Mouse (Mus musculus) limb, embryonic 12.5 days (tissue): ENCODE measurements around the gene Gtf2a1l. TPM values are rescaled to one million over a fixed set of nuclear protein-coding genes. Genes with fewer than 3 reads are reported as not detected.
A peak's percentile ranks its signal among the peaks of the same experiment; 100 is the strongest.

Experiments
- ATAC-seq: fragments of 200-750 bp; cut with Nextera tagmentation; 2 replicates; pipeline ENCODE4 v1.8.0; 2017; ENCODE audit warnings: low read depth, moderate TSS enrichment; ENCODE audit not compliant: insufficient number of reproducible peaks, insufficient read depth, low FRiP score, low TSS enrichment
- H3K27ac ChIP-seq: fragments of 300-500 bp; sonication (generic); 2 replicates; pipeline ENCODE4 v1.5.1; 2016; ENCODE audit warnings: mild to moderate bottlenecking, moderate library complexity
- H3K27me3 ChIP-seq: fragments of 300-500 bp; sonication (generic); 2 replicates; pipeline ENCODE4 v1.6.1; 2016; ENCODE audit warnings: mild to moderate bottlenecking, moderate library complexity
- H3K36me3 ChIP-seq: fragments of 300-500 bp; sonication (generic); 2 replicates; pipeline ENCODE4 v1.6.1; 2016; ENCODE audit warnings: mild to moderate bottlenecking, moderate library complexity
- H3K4me1 ChIP-seq: fragments of 300-500 bp; sonication (generic); replicated peaks from 2 replicates; pipeline ENCODE4 v1.6.1; 2016
- H3K4me2 ChIP-seq: fragments of 300-500 bp; sonication (generic); 2 replicates; pipeline ENCODE4 v1.6.1; 2016; ENCODE audit warnings: mild to moderate bottlenecking, moderate library complexity
- H3K4me3 ChIP-seq: fragments of 300-500 bp; sonication (generic); replicated peaks from 2 replicates; pipeline ENCODE4 v1.5.1; 2016; ENCODE audit warnings: mild to moderate bottlenecking
- H3K9ac ChIP-seq: fragments of 300-500 bp; sonication (generic); replicated peaks from 2 replicates; pipeline ENCODE4 v1.6.1; 2016; ENCODE audit warnings: mild to moderate bottlenecking, moderate library complexity
- H3K9me3 ChIP-seq: fragments of 300-500 bp; sonication (generic); 2 replicates; pipeline ENCODE4 v1.6.1; 2016; ENCODE audit warnings: mild to moderate bottlenecking, moderate library complexity
- WGBS: fragments of 180-500 bp; shearing (Covaris S2); methylation state at CpG from one replicate; pipeline ENCODE4 v1.1.7; 2016; 5-methylcytosine and 5-hydroxymethylcytosine counted together
- polyA plus RNA-seq: library from polyadenylated mRNA; unstranded; fragments of >200 nt; fragmentation: Nextera tagmentation; extraction: Ambion mirVana; gene quantifications from 2 replicates; pipeline ENCODE4 v1.2.1, GENCODE M21; 2016

Gtf2a1l gene
- 0.49 TPM in 1 of 2 replicates, not detected in the other for polyA plus RNA-seq

GRCm38 (mm10) chr17:88668452-88668851, at the start of gene Gtf2a1l:
Gtf2a1l (plus strand) TSS chr17:88668660.
- Histone ChIP-seq H3K9me3 (no peaks in the 10 kb centered on the region), H3K27ac (no peak within 1 kb of the TSS), H3K4me2 (peak within 1 kb of the TSS; percentile 44), H3K9ac (no peak within 1 kb of the TSS), H3K36me3 (no peaks in the 10 kb centered on the region), H3K4me1 (peaks cover 23% of the 10 kb centered on the region), H3K4me3 (0 out of 2 replicates have a peak within 1 kb of the TSS, but pooled peaks have one; percentile 6), H3K27me3 (0 out of 2 replicates have a peak, but pooled peaks cover 6% of the 10 kb centered on the region)
- ATAC-seq, result peak; percentile 20; the same call in 1 of the 2 replicates
- WGBS, result 32% methylated on average over 21 of the region's 21 CpGs

GRCm38 (mm10) chr17:88620935-88621334, 47.5 kb upstream of the Gtf2a1l start:
- Histone ChIP-seq H3K27ac (peak overlapping the region; percentile 59), H3K36me3 (peaks cover 29% of the 10 kb centered on the region; the same call in 1 of the 2 replicates), H3K9me3 (0 out of 2 replicates have a peak, but pooled peaks cover 7% of the 10 kb centered on the region), H3K27me3 (no peaks in the 10 kb centered on the region), H3K4me1 (peaks cover 18% of the 10 kb centered on the region), H3K4me3 (no peak overlapping the region), H3K4me2 (no peak overlapping the region), H3K9ac (no peak overlapping the region)
- 66% methylated on average over 4 of the region's 4 CpGs for WGBS
- no peak for ATAC-seq

- 79% methylated on average over 3 of the region's 3 CpGs for WGBS
- ATAC-seq, result no peak
- Histone ChIP-seq H3K27ac (peak overlapping the region; percentile 59; the same call in 1 of the 2 replicates), H3K9ac (no peak overlapping the region), H3K4me2 (no peak overlapping the region), H3K4me1 (peaks cover 22% of the 10 kb centered on the region), H3K4me3 (no peak overlapping the region), H3K36me3 (peaks cover 29% of the 10 kb centered on the region; the same call in 1 of the 2 replicates), H3K9me3 (0 out of 2 replicates have a peak, but pooled peaks cover 7% of the 10 kb centered on the region), H3K27me3 (no peaks in the 10 kb centered on the region)
Measured at GRCm38 (mm10) chr17:88621374-88621773, 47.1 kb upstream of the Gtf2a1l start.

- Histone ChIP-seq H3K9ac (no peak overlapping the region), H3K27me3 (no peaks in the 10 kb centered on the region), H3K4me2 (no peak overlapping the region), H3K36me3 (peaks cover 29% of the 10 kb centered on the region; the same call in 1 of the 2 replicates), H3K4me1 (peaks cover 26% of the 10 kb centered on the region), H3K27ac (no peak overlapping the region), H3K9me3 (0 out of 2 replicates have a peak, but pooled peaks cover 7% of the 10 kb centered on the region), H3K4me3 (no peak overlapping the region)
- 85% methylated on average over 1 of the region's 1 CpGs for WGBS
- no peak for ATAC-seq
Measured at GRCm38 (mm10) chr17:88622711-88623110, 45.7 kb upstream of the Gtf2a1l start.

- WGBS, result 86% methylated on average over 4 of the region's 4 CpGs
- ATAC-seq, result no peak
Measured at GRCm38 (mm10) chr17:88624386-88624785, 44.1 kb upstream of the Gtf2a1l start.

DNA sequence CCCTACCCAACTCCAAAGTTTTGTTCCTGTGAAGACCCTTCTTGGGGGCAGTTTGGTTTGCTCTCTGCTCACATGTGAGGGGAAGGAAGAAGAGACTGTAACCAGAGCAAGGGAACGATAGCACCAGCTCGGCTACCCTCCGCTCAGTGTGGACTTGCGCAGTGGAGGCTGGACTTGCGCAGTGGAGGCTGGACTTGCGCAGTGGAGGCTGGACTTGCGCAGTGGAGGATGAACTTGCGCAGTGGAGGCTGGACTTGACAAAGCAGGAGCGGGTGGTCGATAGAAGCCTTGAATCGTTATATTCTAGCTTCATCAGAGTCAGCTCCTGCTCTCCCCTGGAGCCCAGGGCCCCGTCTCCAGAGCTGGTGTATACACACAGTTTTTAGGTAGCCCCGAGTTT, 43.1 kb upstream of the Gtf2a1l start:
- Histone ChIP-seq H3K27me3 (no peaks in the 10 kb centered on the region), H3K4me2 (no peak overlapping the region), H3K9me3 (0 out of 2 replicates have a peak, but pooled peaks cover 7% of the 10 kb centered on the region), H3K9ac (no peak overlapping the region), H3K27ac (peak overlapping the region; percentile 86), H3K36me3 (peaks cover 29% of the 10 kb centered on the region; the same call in 1 of the 2 replicates), H3K4me1 (peaks cover 50% of the 10 kb centered on the region), H3K4me3 (no peak overlapping the region)
- no peak for ATAC-seq
- WGBS, result 88% methylated on average over 13 of the region's 13 CpGs

More at GRCm38 (mm10) chr17:88624386-88624785, 44.1 kb upstream of the Gtf2a1l start:
- Histone ChIP-seq H3K4me1 (peaks cover 41% of the 10 kb centered on the region), H3K27ac (no peak overlapping the region), H3K27me3 (no peaks in the 10 kb centered on the region), H3K4me3 (no peak overlapping the region), H3K9me3 (0 out of 2 replicates have a peak, but pooled peaks cover 7% of the 10 kb centered on the region), H3K4me2 (no peak overlapping the region), H3K36me3 (peaks cover 29% of the 10 kb centered on the region; the same call in 1 of the 2 replicates), H3K9ac (no peak overlapping the region)

GRCm38 (mm10) chr17:88625931-88626330, 42.5 kb upstream of the Gtf2a1l start:
- peak; percentile 26; the same call in 1 of the 2 replicates for ATAC-seq
- Histone ChIP-seq H3K4me3 (no peak overlapping the region), H3K36me3 (peaks cover 29% of the 10 kb centered on the region; the same call in 1 of the 2 replicates), H3K4me2 (0 out of 2 replicates have a peak overlapping the region, but pooled peaks have one; percentile 23), H3K4me1 (peaks cover 55% of the 10 kb centered on the region), H3K27me3 (no peaks in the 10 kb centered on the region), H3K9me3 (0 out of 2 replicates have a peak, but pooled peaks cover 7% of the 10 kb centered on the region), H3K27ac (peak overlapping the region; percentile 86), H3K9ac (no peak overlapping the region)
- 60% methylated on average over 7 of the region's 7 CpGs for WGBS

DNA sequence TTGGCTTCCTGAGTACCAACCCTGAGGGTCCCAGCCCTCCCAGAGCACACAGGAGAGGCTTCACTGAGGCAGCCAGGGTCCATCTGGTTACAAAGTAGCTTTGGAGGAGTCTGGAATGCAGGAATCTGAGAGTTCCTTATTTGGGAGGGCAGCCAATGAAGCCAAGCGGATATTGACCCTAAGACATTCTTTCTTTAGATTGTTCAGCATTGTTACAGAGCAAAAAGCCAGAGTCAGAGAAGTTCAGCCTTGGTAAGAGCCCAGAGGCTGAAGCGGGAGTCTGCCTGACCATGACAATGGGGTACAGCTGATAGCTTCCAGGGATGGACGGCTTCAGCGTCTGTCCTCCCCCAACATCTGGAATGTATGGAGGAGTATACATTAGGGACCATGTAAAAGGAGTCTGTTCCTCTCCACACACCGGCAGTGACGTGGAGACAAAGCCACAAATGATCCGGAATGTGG, 42.1 kb upstream of the Gtf2a1l start:
- Histone ChIP-seq H3K4me1 (peaks cover 52% of the 10 kb centered on the region), H3K9me3 (0 out of 2 replicates have a peak, but pooled peaks cover 7% of the 10 kb centered on the region), H3K27ac (peak overlapping the region; percentile 86), H3K27me3 (no peaks in the 10 kb centered on the region), H3K9ac (no peak overlapping the region), H3K36me3 (peaks cover 25% of the 10 kb centered on the region; the same call in 1 of the 2 replicates), H3K4me3 (no peak overlapping the region), H3K4me2 (peak overlapping the region; percentile 23)
- ATAC-seq, result peak; percentile 53; the same call in 1 of the 2 replicates
- WGBS, result 46% methylated on average over 7 of the region's 7 CpGs

DNA sequence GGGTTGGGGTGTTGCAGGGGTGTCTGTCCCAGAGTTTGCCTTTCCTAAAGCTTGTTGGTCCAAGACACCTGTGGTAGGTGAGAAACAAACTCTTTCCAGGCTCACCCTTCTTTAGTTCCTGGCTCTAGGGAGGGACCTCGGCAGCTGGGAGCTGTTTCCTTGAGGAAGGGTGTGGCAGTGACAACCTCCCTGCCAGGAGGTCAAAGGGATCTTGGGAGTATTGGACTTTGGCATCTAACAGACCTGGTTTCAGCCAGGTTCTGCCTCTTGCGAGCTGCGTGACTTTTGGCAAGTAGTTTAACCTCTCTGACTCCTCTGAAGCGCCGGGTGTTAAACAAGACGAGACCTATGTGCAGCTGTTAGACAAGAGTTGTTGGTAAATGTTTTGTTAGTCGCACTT, 41.3 kb upstream of the Gtf2a1l start:
- no peak overlapping the region for H3K9ac ChIP-seq
- H3K4me2 ChIP-seq, result peak overlapping the region; percentile 23
- peak overlapping the region; percentile 86 for H3K27ac ChIP-seq
- 0 out of 2 replicates have a peak, but pooled peaks cover 7% of the 10 kb centered on the region for H3K9me3 ChIP-seq
- peaks cover 58% of the 10 kb centered on the region for H3K4me1 ChIP-seq
- 76% methylated on average over 7 of the region's 7 CpGs for WGBS
- H3K4me3 ChIP-seq, result no peak overlapping the region
- H3K27me3 ChIP-seq, result no peaks in the 10 kb centered on the region
- H3K36me3 ChIP-seq, result peaks cover 18% of the 10 kb centered on the region; the same call in 1 of the 2 replicates
- no peak for ATAC-seq

GRCm38 (mm10) chr17:88628676-88629380, 39.6 kb upstream of the Gtf2a1l start:
- Histone ChIP-seq H3K36me3 (peaks cover 5% of the 10 kb centered on the region; the same call in 1 of the 2 replicates), H3K27me3 (no peaks in the 10 kb centered on the region), H3K9me3 (no peaks in the 10 kb centered on the region), H3K4me3 (no peak overlapping the region), H3K9ac (no peak overlapping the region), H3K4me2 (no peak overlapping the region), H3K27ac (peak overlapping the region; percentile 73), H3K4me1 (peaks cover 58% of the 10 kb centered on the region)
- ATAC-seq, result no peak
- WGBS, result 53% methylated on average over 10 of the region's 10 CpGs

DNA sequence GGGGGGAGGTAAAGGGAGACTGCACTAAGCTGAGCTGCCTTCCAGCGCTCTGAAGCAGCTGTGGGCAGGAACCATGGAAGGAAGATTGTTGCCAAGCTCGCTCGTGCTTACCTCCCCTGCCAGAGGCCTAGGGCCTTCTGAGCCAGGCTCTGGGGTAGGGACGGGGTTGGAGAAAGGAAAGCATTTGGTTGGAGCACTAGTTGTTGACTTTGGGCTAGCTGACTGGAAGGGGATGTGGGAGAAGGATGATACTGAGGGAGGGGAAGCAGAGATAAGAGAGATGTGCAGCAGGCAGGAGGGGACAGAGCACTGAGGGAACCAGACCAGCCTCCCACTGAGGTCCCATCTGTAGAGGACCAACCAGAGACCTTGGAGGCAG, 39.1 kb upstream of the Gtf2a1l start:
- Histone ChIP-seq H3K27me3 (no peaks in the 10 kb centered on the region), H3K9ac (no peak overlapping the region), H3K27ac (peak overlapping the region; percentile 73), H3K4me2 (0 out of 2 replicates have a peak overlapping the region, but pooled peaks have one; percentile 3), H3K36me3 (0 out of 2 replicates have a peak, but pooled peaks cover under 1% of the 10 kb centered on the region), H3K4me3 (no peak overlapping the region), H3K9me3 (no peaks in the 10 kb centered on the region), H3K4me1 (peaks cover 58% of the 10 kb centered on the region)
- 50% methylated on average over 4 of the region's 4 CpGs for WGBS
- no peak for ATAC-seq
